Mouse (Mus musculus): ENCODE results near the gene Zfp382. TPM values are rescaled to one million over a fixed set of nuclear protein-coding genes. Genes with fewer than 3 reads are reported as not detected.

Gene Zfp382
- total and polyA plus RNA-seq, 2 experiments from 2014 or later: 2.6 to 3.8 TPM

GRCm38 (mm10) chr7:30168914-30169582 is 47.3 kb downstream of the Zfp382 start:
- peak; percentile 16 for ATAC-seq (ENCODE audit: insufficient read depth, low read depth)
- Histone ChIP-seq H3K9ac (replicated peaks; ENCODE audit: low read depth, low read length) (peak overlapping the region; percentile 69), H3K27me3 (ENCODE audit: control insufficient read depth, insufficient read depth, low read length) (no peaks in the 10 kb centered on the region), H3K4me3 (ENCODE audit: low read depth, low read length) (peak overlapping the region; percentile 68), H3K27ac (ENCODE audit: low read depth) (peak overlapping the region; percentile 88), H3K36me3 (replicated peaks; ENCODE audit: control insufficient read depth, insufficient read depth, low read length) (no peaks in the 10 kb centered on the region), H3K4me2 (ENCODE audit: low read depth, low read length) (peak overlapping the region; percentile 84), H3K4me1 (ENCODE audit: control insufficient read depth, insufficient read depth) (peaks cover 19% of the 10 kb centered on the region), H3K9me3 (replicated peaks; ENCODE audit: control insufficient read depth, low read length) (peaks cover 4% of the 10 kb centered on the region; the same call in 1 of the 2 replicates)
- peak; percentile 40 for DNase-seq (ENCODE audit: low spot score)
- TF ChIP-seq EP300 (IDR thresholded peaks at IDR 0.05; ENCODE audit: low read depth) (no peak; the same call in 1 of the 2 replicates), CTCF (IDR thresholded peaks at IDR 0.05; ENCODE audit: low read depth) (no peak)
- WGBS: 3% methylated on average over 21 of the region's 21 CpGs

GRCm38 (mm10) chr7:30169583-30170282 is 48.0 kb downstream of the Zfp382 start, which contains the start of gene Zfp146:
Zfp146 (minus strand) TSS chr7:30169750.
- no peaks in the 10 kb centered on the region for H3K27me3 ChIP-seq (ENCODE audit: control insufficient read depth, insufficient read depth, low read length)
- H3K4me1 ChIP-seq (ENCODE audit: control insufficient read depth, insufficient read depth): peaks cover 19% of the 10 kb centered on the region
- H3K9ac ChIP-seq (replicated peaks; ENCODE audit: low read depth, low read length): peak within 1 kb of the TSS; percentile 69
- TF ChIP-seq EP300 (IDR thresholded peaks at IDR 0.05; ENCODE audit: low read depth) (no peak; the same call in 1 of the 2 replicates), CTCF (IDR thresholded peaks at IDR 0.05; ENCODE audit: low read depth) (no peak)
- under 1% methylated on average over 36 of the region's 36 CpGs for WGBS
- DNase-seq (ENCODE audit: low spot score) (peak; percentile 98), ATAC-seq (ENCODE audit: insufficient read depth, low read depth) (peak; percentile 96)
- peak within 1 kb of the TSS; percentile 84 for H3K4me2 ChIP-seq (ENCODE audit: low read depth, low read length)
- peak within 1 kb of the TSS; percentile 68 for H3K4me3 ChIP-seq (ENCODE audit: low read depth, low read length)
- peak within 1 kb of the TSS; percentile 88 for H3K27ac ChIP-seq (ENCODE audit: low read depth)
- H3K36me3 ChIP-seq (replicated peaks; ENCODE audit: control insufficient read depth, insufficient read depth, low read length): no peaks in the 10 kb centered on the region
- H3K9me3 ChIP-seq (replicated peaks; ENCODE audit: control insufficient read depth, low read length): peaks cover 4% of the 10 kb centered on the region; the same call in 1 of the 2 replicates

- H3K27ac ChIP-seq (ENCODE audit: low read depth): peak overlapping the region; percentile 88
- ATAC-seq (ENCODE audit: insufficient read depth, low read depth) (peak; percentile 2), DNase-seq (ENCODE audit: low spot score) (no peak)
- H3K4me2 ChIP-seq (ENCODE audit: low read depth, low read length): peak overlapping the region; percentile 84
- H3K4me3 ChIP-seq (ENCODE audit: low read depth, low read length): peak overlapping the region; percentile 68
- WGBS: 20% methylated on average over 11 of the region's 11 CpGs
- TF ChIP-seq EP300 (IDR thresholded peaks at IDR 0.05; ENCODE audit: low read depth): no peak
- TF ChIP-seq CTCF (IDR thresholded peaks at IDR 0.05; ENCODE audit: low read depth): no peak
- peak overlapping the region; percentile 69 for H3K9ac ChIP-seq (replicated peaks; ENCODE audit: low read depth, low read length)
- H3K9me3 ChIP-seq (replicated peaks; ENCODE audit: control insufficient read depth, low read length): peaks cover 4% of the 10 kb centered on the region; the same call in 1 of the 2 replicates
- H3K27me3 ChIP-seq (ENCODE audit: control insufficient read depth, insufficient read depth, low read length): no peaks in the 10 kb centered on the region
- peaks cover 19% of the 10 kb centered on the region for H3K4me1 ChIP-seq (ENCODE audit: control insufficient read depth, insufficient read depth)
- H3K36me3 ChIP-seq (replicated peaks; ENCODE audit: control insufficient read depth, insufficient read depth, low read length): no peaks in the 10 kb centered on the region
Observed at GRCm38 (mm10) chr7:30170283-30170951, 48.7 kb downstream of the Zfp382 start.

GRCm38 (mm10) chr7:30176474-30176873 is 54.7 kb downstream of the Zfp382 start:
- peaks cover 29% of the 10 kb centered on the region for H3K36me3 ChIP-seq (replicated peaks; ENCODE audit: control insufficient read depth, insufficient read depth, low read length)

GRCm38 (mm10) chr7:30178256-30178655 is 56.5 kb downstream of the Zfp382 start:
- WGBS: 60% methylated on average over 11 of the region's 11 CpGs
- Histone ChIP-seq H3K9ac (replicated peaks; ENCODE audit: low read depth, low read length) (no peak overlapping the region), H3K4me3 (ENCODE audit: low read depth, low read length) (no peak overlapping the region), H3K4me1 (ENCODE audit: control insufficient read depth, insufficient read depth) (no peaks in the 10 kb centered on the region), H3K27ac (ENCODE audit: low read depth) (no peak overlapping the region), H3K27me3 (ENCODE audit: control insufficient read depth, insufficient read depth, low read length) (no peaks in the 10 kb centered on the region), H3K4me2 (ENCODE audit: low read depth, low read length) (no peak overlapping the region), H3K9me3 (replicated peaks; ENCODE audit: control insufficient read depth, low read length) (no peaks in the 10 kb centered on the region), H3K36me3 (replicated peaks; ENCODE audit: control insufficient read depth, insufficient read depth, low read length) (peaks cover 29% of the 10 kb centered on the region)
- no peak for DNase-seq (ENCODE audit: low spot score)
- ATAC-seq (ENCODE audit: insufficient read depth, low read depth): no peak
- TF ChIP-seq EP300 (IDR thresholded peaks at IDR 0.05; ENCODE audit: low read depth): no peak
- TF ChIP-seq CTCF (IDR thresholded peaks at IDR 0.05; ENCODE audit: low read depth): no peak

More at GRCm38 (mm10) chr7:30176474-30176873, 54.7 kb downstream of the Zfp382 start:
- no peak for ATAC-seq (ENCODE audit: insufficient read depth, low read depth)
- Histone ChIP-seq H3K9ac (replicated peaks; ENCODE audit: low read depth, low read length) (no peak overlapping the region), H3K4me2 (ENCODE audit: low read depth, low read length) (no peak overlapping the region), H3K4me1 (ENCODE audit: control insufficient read depth, insufficient read depth) (no peaks in the 10 kb centered on the region), H3K9me3 (replicated peaks; ENCODE audit: control insufficient read depth, low read length) (no peaks in the 10 kb centered on the region), H3K27ac (ENCODE audit: low read depth) (no peak overlapping the region), H3K27me3 (ENCODE audit: control insufficient read depth, insufficient read depth, low read length) (no peaks in the 10 kb centered on the region), H3K4me3 (ENCODE audit: low read depth, low read length) (no peak overlapping the region)
- no peak for TF ChIP-seq EP300 (IDR thresholded peaks at IDR 0.05; ENCODE audit: low read depth)
- no peak for TF ChIP-seq CTCF (IDR thresholded peaks at IDR 0.05; ENCODE audit: low read depth)
- DNase-seq (ENCODE audit: low spot score): no peak
- 70% methylated on average over 12 of the region's 12 CpGs for WGBS
